ENCODE assay signal across 8 mouse cellular contexts in genomic region chr14:25694569-25694897, GRCm38 (mm10). TPM values are rescaled to one million over a fixed set of nuclear protein-coding genes. Genes with fewer than 3 reads are reported as not detected.
DNase-seq lines count a peak whose midpoint lies in the region; ATAC-seq and TF ChIP-seq lines count a peak whose summit lies in the region.

No protein-coding gene starts in this region.

- intact Hi-C loops in gastrocnemius, adult 2 months (cut with DNase I) = no loop called here

- H3K4me2 ChIP-seq in hindbrain, embryonic 13.5 days = peak overlapping the region; percentile 98
- peak overlapping the region; percentile 98 for H3K4me2 ChIP-seq in neural tube, embryonic 13.5 days

- H3K9me3 ChIP-seq in hindbrain, embryonic 13.5 days = no peaks in the 10 kb centered on the region
- H3K9me3 ChIP-seq in neural tube, embryonic 13.5 days = no peaks in the 10 kb centered on the region

- ATAC-seq in hindbrain, embryonic 13.5 days (ENCODE audit: low FRiP score) = peak; percentile 60
- peak; percentile 55 for ATAC-seq in neural tube, embryonic 13.5 days (ENCODE audit: low read depth)

- H3K27ac ChIP-seq in gastrocnemius, adult 2 months = peak overlapping the region; percentile 90
- H3K27ac ChIP-seq in hindbrain, embryonic 13.5 days = peak overlapping the region; percentile 64; the same call in 1 of the 2 replicates
- peak overlapping the region; percentile 68; the same call in 1 of the 2 replicates for H3K27ac ChIP-seq in neural tube, embryonic 13.5 days (replicated peaks)

- no peak for TF ChIP-seq CTCF in gastrocnemius, adult 2 months (IDR thresholded peaks at IDR 0.05)

- H3K36me3 ChIP-seq in hindbrain, embryonic 13.5 days = peaks cover 37% of the 10 kb centered on the region
- H3K36me3 ChIP-seq in neural tube, embryonic 13.5 days = peaks cover 38% of the 10 kb centered on the region

- peak; percentile 57 for DNase-seq in gastrocnemius, adult 2 months
- no peak for DNase-seq in gastrocnemius, adult 8-10 months (ENCODE audit: low spot score in 2 of 2)
- DNase-seq in c-Kit-positive CD71-positive TER-119-positive erythroid progenitor cells, embryonic 14.5 days (ENCODE audit: low spot score) = peak; percentile 16
- peak; percentile 50 for DNase-seq in liver
- DNase-seq in layer of hippocampus, adult 18-20 months (ENCODE audit: low spot score in 2 of 2) = no peak
- DNase-seq in adrenal gland, adult (ENCODE audit: inconsistent age in 2 of 2, low spot score in 1 of 2) = no peak

- WGBS in hindbrain, embryonic 13.5 days = 2% methylated on average over 10 of the region's 10 CpGs
- under 1% methylated on average over 10 of the region's 10 CpGs for WGBS in neural tube, embryonic 13.5 days

- peaks cover 28% of the 10 kb centered on the region for H3K4me1 ChIP-seq in hindbrain, embryonic 13.5 days (replicated peaks)
- H3K4me1 ChIP-seq in neural tube, embryonic 13.5 days (replicated peaks) = peaks cover 33% of the 10 kb centered on the region

- H3K4me3 ChIP-seq in gastrocnemius, adult 2 months = peak overlapping the region; percentile 93
- peak overlapping the region; percentile 82 for H3K4me3 ChIP-seq in hindbrain, embryonic 13.5 days
- H3K4me3 ChIP-seq in neural tube, embryonic 13.5 days = peak overlapping the region; percentile 90

- H3K27me3 ChIP-seq in hindbrain, embryonic 13.5 days = no peaks in the 10 kb centered on the region
- H3K27me3 ChIP-seq in neural tube, embryonic 13.5 days = no peaks in the 10 kb centered on the region

- H3K9ac ChIP-seq in hindbrain, embryonic 13.5 days = peak overlapping the region; percentile 86
- peak overlapping the region; percentile 92 for H3K9ac ChIP-seq in neural tube, embryonic 13.5 days

RNA-seq across cellular contexts. Expression of gene Ppif, which starts 0.6 kb away (rescaled TPM):
- total RNA-seq in gastrocnemius, adult 2 months (2021) = 10 to 100 TPM; 26.0 to 43.4 TPM
- total RNA-seq in gastrocnemius, adult 8-10 months (2022) = 10 to 100 TPM; 22.9 to 29.3 (median 28.8) TPM
- polyA plus RNA-seq in hindbrain, embryonic 13.5 days (2015; fragmentation: Nextera tagmentation; extraction: Ambion mirVana) = 28.0 and 32.0 TPM in 2 replicates
- 27.6 and 31.0 TPM in 2 replicates for polyA plus RNA-seq in neural tube, embryonic 13.5 days (2015; fragmentation: Nextera tagmentation; extraction: Ambion mirVana)
- 10 to 100 TPM; 26.8 to 30.1 TPM for total RNA-seq in layer of hippocampus, adult 18-20 months (2021)

Comparison
In these comparisons a context has a peak if more than half of its experiments do, and no peak if none do; other contexts are left out.
1. DNase-seq: peak in gastrocnemius, adult 2 months (single experiment), c-Kit-positive CD71-positive TER-119-positive erythroid progenitor cells, embryonic 14.5 days (single experiment) and liver (single experiment); none in gastrocnemius, adult 8-10 months (0 of 2), layer of hippocampus, adult 18-20 months (0 of 2) and adrenal gland, adult (0 of 2).
2. Peak in every context shown above with its lines, with median percentiles within 50 percentile points of each other: H3K27ac ChIP-seq and H3K4me3 ChIP-seq.